Mouse (Mus musculus) kidney, embryonic 14.5 days (tissue): ENCODE data around the gene Cyp2b23. TPM values are rescaled to one million over a fixed set of nuclear protein-coding genes. Genes with fewer than 3 reads are reported as not detected.
"Not testable (repeated sequence)": the region's sequence is repeated elsewhere in the genome, so short reads cannot be mapped to it uniquely, and the experiment has no call there.

Experiments
- ATAC-seq: fragments of 200-750 bp; cut with Nextera tagmentation; 2 replicates; pipeline ENCODE4 v1.8.0; 2017; ENCODE audit warnings: moderate number of reproducible peaks, mild to moderate bottlenecking, moderate TSS enrichment, moderate library complexity; ENCODE audit not compliant: low FRiP score, low TSS enrichment
- H3K27ac ChIP-seq: fragments of 300-500 bp; sonication (generic); 2 replicates; pipeline ENCODE4 v1.5.1; 2014; ENCODE audit warnings: low read depth, mild to moderate bottlenecking, low read length, moderate library complexity, mixed read lengths
- H3K27me3 ChIP-seq: fragments of 300-500 bp; sonication (generic); 2 replicates; pipeline ENCODE4 v1.6.1; 2014; ENCODE audit warnings: mild to moderate bottlenecking, low read length; ENCODE audit not compliant: control insufficient read depth, insufficient read depth
- H3K36me3 ChIP-seq: fragments of 300-500 bp; sonication (generic); 2 replicates; pipeline ENCODE4 v1.6.1; 2014; ENCODE audit warnings: low read length, mixed read lengths; ENCODE audit not compliant: control insufficient read depth, insufficient read depth
- H3K4me1 ChIP-seq: fragments of 300-500 bp; sonication (generic); 2 replicates; pipeline ENCODE4 v1.6.1; 2014; ENCODE audit warnings: low read length, mixed read lengths; ENCODE audit not compliant: control insufficient read depth, insufficient read depth
- H3K4me2 ChIP-seq: fragments of 300-500 bp; sonication (generic); replicated peaks from 2 replicates; pipeline ENCODE4 v1.6.1; 2014; ENCODE audit warnings: low read depth, mild to moderate bottlenecking, low read length
- H3K4me3 ChIP-seq: fragments of 300-500 bp; sonication (generic); 2 replicates; pipeline ENCODE4 v1.5.1; 2014; ENCODE audit warnings: mild to moderate bottlenecking, low read length
- H3K9ac ChIP-seq: fragments of 300-500 bp; sonication (generic); 2 replicates; pipeline ENCODE4 v1.6.1; 2014; ENCODE audit warnings: low read depth, mild to moderate bottlenecking, low read length, moderate library complexity
- H3K9me3 ChIP-seq: fragments of 300-500 bp; sonication (generic); 2 replicates; pipeline ENCODE4 v1.6.1; 2016; ENCODE audit warnings: low read length; ENCODE audit not compliant: control insufficient read depth
- WGBS: fragments of 180-500 bp; shearing (Covaris S2); extraction: QIAGEN DNeasy Blood & Tissue Kit; methylation state at CpG from one replicate; pipeline ENCODE4 v1.1.7; 2014; 5-methylcytosine and 5-hydroxymethylcytosine counted together
- polyA plus RNA-seq: library from polyadenylated mRNA; unstranded; fragments of >200 nt; fragmentation: Nextera tagmentation; extraction: Ambion mirVana; gene quantifications from 2 replicates; pipeline ENCODE4 v1.2.1, GENCODE M21; 2014

Cyp2b23 gene
- not detected in 2 replicates for polyA plus RNA-seq

- no peaks in the 10 kb centered on the region for H3K36me3 ChIP-seq
- H3K27ac ChIP-seq: no peak within 1 kb of the TSS
- H3K4me2 ChIP-seq: no peak within 1 kb of the TSS
- H3K4me3 ChIP-seq: no peak within 1 kb of the TSS
- no peaks in the 10 kb centered on the region for H3K4me1 ChIP-seq
- ATAC-seq: no peak
- no peaks in the 10 kb centered on the region for H3K27me3 ChIP-seq
- H3K9ac ChIP-seq: no peak within 1 kb of the TSS
- no peaks in the 10 kb centered on the region; the same call in 1 of the 2 replicates for H3K9me3 ChIP-seq
- 83% methylated on average over 4 of the region's 4 CpGs for WGBS
Measured at GRCm38 (mm10) chr7:26686337-26686736, at the start of gene Cyp2b23. Gene Cyp2b23 (minus strand): TSS chr7:26686437.

- H3K27ac ChIP-seq: no peak overlapping the region
- 90% methylated on average over 11 of the region's 11 CpGs for WGBS
- H3K4me3 ChIP-seq: no peak overlapping the region
- H3K9ac ChIP-seq: no peak overlapping the region
- H3K9me3 ChIP-seq: no peaks in the 10 kb centered on the region; the same call in 1 of the 2 replicates
- no peak for ATAC-seq
- H3K4me2 ChIP-seq: no peak overlapping the region
- H3K4me1 ChIP-seq: no peaks in the 10 kb centered on the region
- no peaks in the 10 kb centered on the region for H3K27me3 ChIP-seq
- H3K36me3 ChIP-seq: no peaks in the 10 kb centered on the region
Measured at GRCm38 (mm10) chr7:26711061-26711460, 24.8 kb upstream of the Cyp2b23 start.

GRCm38 (mm10) chr7:26707061-26707460, 20.8 kb upstream of the Cyp2b23 start:
- H3K9me3 ChIP-seq: no peaks in the 10 kb centered on the region

GRCm38 (mm10) chr7:26706191-26706590, 20.0 kb upstream of the Cyp2b23 start:
- H3K36me3 ChIP-seq, H3K9ac ChIP-seq, H3K4me1 ChIP-seq, H3K4me2 ChIP-seq, ATAC-seq, H3K9me3 ChIP-seq, H3K4me3 ChIP-seq, H3K27ac ChIP-seq, H3K27me3 ChIP-seq: not testable (repeated sequence)
- 35% methylated on average over 6 of the region's 6 CpGs for WGBS

More at GRCm38 (mm10) chr7:26707061-26707460, 20.8 kb upstream of the Cyp2b23 start:
- Histone ChIP-seq H3K4me3 (no peak overlapping the region), H3K36me3 (no peaks in the 10 kb centered on the region), H3K4me1 (no peaks in the 10 kb centered on the region), H3K27me3 (no peaks in the 10 kb centered on the region), H3K27ac (no peak overlapping the region), H3K4me2 (no peak overlapping the region), H3K9ac (no peak overlapping the region)
- WGBS: 35% methylated on average over 11 of the region's 11 CpGs
- no peak for ATAC-seq

- no peak overlapping the region for H3K4me3 ChIP-seq
- no peak for ATAC-seq
- no peaks in the 10 kb centered on the region for H3K36me3 ChIP-seq
- no peaks in the 10 kb centered on the region for H3K9me3 ChIP-seq
- H3K9ac ChIP-seq: no peak overlapping the region
- H3K4me2 ChIP-seq: no peak overlapping the region
- H3K4me1 ChIP-seq: no peaks in the 10 kb centered on the region
- H3K27me3 ChIP-seq: no peaks in the 10 kb centered on the region
- no peak overlapping the region for H3K27ac ChIP-seq
- WGBS: 78% methylated on average over 4 of the region's 4 CpGs
Measured at GRCm38 (mm10) chr7:26700151-26700550, 13.9 kb upstream of the Cyp2b23 start.

DNA sequence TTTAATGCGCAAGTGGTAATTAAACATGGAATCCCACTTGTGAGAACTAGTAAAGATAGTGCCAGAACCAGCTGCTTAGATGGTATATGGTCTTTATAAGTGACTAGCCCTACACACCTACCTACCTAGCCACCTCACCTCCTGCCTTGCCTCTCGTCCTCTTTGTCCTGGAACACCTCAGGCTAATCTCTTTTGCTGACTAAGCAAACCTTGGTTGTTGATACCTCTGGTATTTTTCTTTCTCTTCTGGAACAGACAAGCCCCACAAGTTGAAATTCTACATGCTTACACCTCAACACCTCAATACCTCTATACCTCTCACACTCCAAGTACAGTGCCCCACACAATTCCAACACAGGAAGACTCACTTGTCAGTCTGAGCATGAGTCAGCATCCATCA, 524 bp downstream of the Cyp2b23 start:
- H3K4me2 ChIP-seq: no peak overlapping the region
- 81% methylated on average over 2 of the region's 2 CpGs for WGBS
- ATAC-seq: no peak

GRCm38 (mm10) chr7:26667466-26667865, 18.8 kb downstream of the Cyp2b23 start:
- H3K4me3 ChIP-seq, H3K4me1 ChIP-seq, H3K27me3 ChIP-seq, H3K9me3 ChIP-seq, H3K4me2 ChIP-seq, H3K9ac ChIP-seq, ATAC-seq, H3K36me3 ChIP-seq, H3K27ac ChIP-seq: not testable (repeated sequence)
- 42% methylated on average over 2 of the region's 2 CpGs for WGBS

More for the DNA sequence above, 524 bp downstream of the Cyp2b23 start:
- no peaks in the 10 kb centered on the region; the same call in 1 of the 2 replicates for H3K9me3 ChIP-seq
- H3K27me3 ChIP-seq: no peaks in the 10 kb centered on the region
- H3K36me3 ChIP-seq: no peaks in the 10 kb centered on the region
- H3K9ac ChIP-seq: no peak overlapping the region
- H3K27ac ChIP-seq: no peak overlapping the region
- H3K4me1 ChIP-seq: no peaks in the 10 kb centered on the region
- no peak overlapping the region for H3K4me3 ChIP-seq

GRCm38 (mm10) chr7:26666011-26666410, 20.2 kb downstream of the Cyp2b23 start:
- Histone ChIP-seq H3K9ac (no peak overlapping the region), H3K36me3 (no peaks in the 10 kb centered on the region), H3K27me3 (no peaks in the 10 kb centered on the region), H3K9me3 (no peaks in the 10 kb centered on the region), H3K4me2 (no peak overlapping the region), H3K4me3 (no peak overlapping the region), H3K27ac (no peak overlapping the region), H3K4me1 (no peaks in the 10 kb centered on the region)
- WGBS: 95% methylated on average over 5 of the region's 5 CpGs
- ATAC-seq: no peak

GRCm38 (mm10) chr7:26618364-26618763, 67.9 kb downstream of the Cyp2b23 start, which contains the start of gene Vmn1r185:
Gene Vmn1r185 (minus strand): TSS chr7:26618464.
- WGBS: 79% methylated on average over 1 of the region's 1 CpGs
- not testable (repeated sequence) for H3K4me1 ChIP-seq, ATAC-seq, H3K27me3 ChIP-seq, H3K27ac ChIP-seq, H3K4me3 ChIP-seq, H3K9me3 ChIP-seq, H3K4me2 ChIP-seq, H3K9ac ChIP-seq, H3K36me3 ChIP-seq
